Mouse (Mus musculus): ENCODE results near the gene Agbl4. TPM values are rescaled to one million over a fixed set of nuclear protein-coding genes. Genes with fewer than 3 reads are reported as not detected.

Agbl4 gene
- polyA plus RNA-seq, 1 experiment, result not detected

- no peaks in the 10 kb centered on the region for H3K79me2 ChIP-seq (ENCODE audit: control insufficient read depth, insufficient read depth)
- no peaks in the 10 kb centered on the region for H3K36me3 ChIP-seq (ENCODE audit: control insufficient read depth, insufficient read depth)
- H3K27me3 ChIP-seq (ENCODE audit: control insufficient read depth, insufficient read depth, insufficient read length), result no peaks in the 10 kb centered on the region
- TF ChIP-seq USF1 (IDR thresholded peaks at IDR 0.05; ENCODE audit: low read depth) (no peak), CEBPB (IDR thresholded peaks at IDR 0.05; ENCODE audit: low read depth) (no peak), MYOD1 (IDR thresholded peaks at IDR 0.05; ENCODE audit: control insufficient read depth, insufficient read length, low read depth) (no peak), MYOG (IDR thresholded peaks at IDR 0.05; ENCODE audit: control insufficient read depth, extremely low read depth, insufficient read length) (no peak), FOSL1 (IDR thresholded peaks at IDR 0.05; ENCODE audit: insufficient read depth, low read length, poor library complexity, severe bottlenecking) (no peak), CTCF (IDR thresholded peaks at IDR 0.05; ENCODE audit: control insufficient read depth, insufficient read depth, insufficient read length) (no peak), MAX (IDR thresholded peaks at IDR 0.05) (no peak)
- no peak overlapping the region for H3K4me3 ChIP-seq (ENCODE audit: insufficient read depth, poor library complexity, severe bottlenecking)
- no peak overlapping the region for H3ac ChIP-seq (ENCODE audit: control insufficient read depth, insufficient read length, low read depth)
- no peaks in the 10 kb centered on the region for H3K79me3 ChIP-seq (ENCODE audit: low read depth)
Measured at GRCm38 (mm10) chr4:111704975-111705374, 1307.5 kb downstream of the Agbl4 start.

Other genes starting within 250 kb of the Agbl4 start
- gene Elavl4, start 45.8 kb upstream of the Agbl4 start, polyA plus RNA-seq (2012; fragmentation: generic; extraction: Trizol), result not detected

Data from C2C12 (cell line).